ENCODE assay signal across 22 mouse cellular contexts in genomic region chr1:60661857-60662256, GRCm38 (mm10). TPM values are rescaled to one million over a fixed set of nuclear protein-coding genes. Genes with fewer than 3 reads are reported as not detected.
DNase-seq lines count a peak whose midpoint lies in the region; ATAC-seq and TF ChIP-seq lines count a peak whose summit lies in the region.
"Had no signal": no experiment of that assay in that cellular context is flagged by ENCODE, and none has a peak within 500 bp of the region (broad histone marks: within the 10 kb centered on the region; RNA-seq: fewer than 3 reads in every experiment).

No protein-coding gene starts in this region.

- peak overlapping the region; percentile 38; the same call in 1 of the 2 replicates for H3K27ac ChIP-seq in heart, embryonic 13.5 days (replicated peaks)
- no peak overlapping the region for H3K27ac ChIP-seq in heart, embryonic 12.5 days (ENCODE audit: poor library complexity, severe bottlenecking)
- peak overlapping the region; percentile 53 for H3K27ac ChIP-seq in liver, adult 2 months (replicated peaks; ENCODE audit: insufficient read depth, low read depth, low read length)
- 0 out of 2 replicates have a peak overlapping the region, but pooled peaks have one; percentile 20 for H3K27ac ChIP-seq in liver, embryonic 12.5 days
- H3K27ac ChIP-seq: embryonic facial prominence, embryonic 12.5 days; liver, embryonic 13.5 days; stomach, postnatal 0 days had no signal

- TF ChIP-seq POLR2A in liver, adult 2 months (IDR thresholded peaks at IDR 0.05; ENCODE audit: extremely low read depth, insufficient read depth, low read length), result no peak

- no peak overlapping the region for H3K4me2 ChIP-seq in heart, embryonic 13.5 days
- H3K4me2 ChIP-seq in heart, embryonic 12.5 days, result no peak overlapping the region
- H3K4me2 ChIP-seq in liver, embryonic 12.5 days, result no peak overlapping the region
- H3K4me2 ChIP-seq: embryonic facial prominence, embryonic 12.5 days had no signal

- H3K9ac ChIP-seq in heart, embryonic 13.5 days, result no peak overlapping the region
- H3K9ac ChIP-seq in heart, embryonic 12.5 days, result no peak overlapping the region
- H3K9ac ChIP-seq in liver, adult 2 months (ENCODE audit: low read depth, low read length), result no peak overlapping the region
- H3K9ac ChIP-seq in liver, embryonic 12.5 days, result no peak overlapping the region
- H3K9ac ChIP-seq: embryonic facial prominence, embryonic 12.5 days; liver, embryonic 13.5 days had no signal

- TF ChIP-seq CTCF in liver, adult 2 months (IDR thresholded peaks at IDR 0.05; ENCODE audit: low read depth, low read length), result no peak

- H3K4me1 ChIP-seq in heart, embryonic 13.5 days, result peaks cover 37% of the 10 kb centered on the region
- H3K4me1 ChIP-seq in heart, embryonic 12.5 days (replicated peaks), result peaks cover 27% of the 10 kb centered on the region
- H3K4me1 ChIP-seq in liver, adult 2 months (ENCODE audit: control insufficient read depth, insufficient read depth, low read length), result peaks cover 26% of the 10 kb centered on the region
- H3K4me1 ChIP-seq in liver, embryonic 12.5 days, result peaks cover 18% of the 10 kb centered on the region; the same call in 1 of the 2 replicates

- H3K36me3 ChIP-seq in heart, embryonic 13.5 days, result no peaks in the 10 kb centered on the region
- no peaks in the 10 kb centered on the region for H3K36me3 ChIP-seq in heart, embryonic 12.5 days
- no peaks in the 10 kb centered on the region for H3K36me3 ChIP-seq in liver, adult 2 months (ENCODE audit: control insufficient read depth, insufficient read depth, low read length)
- no peaks in the 10 kb centered on the region for H3K36me3 ChIP-seq in liver, embryonic 12.5 days
- H3K36me3 ChIP-seq: embryonic facial prominence, embryonic 12.5 days; liver, embryonic 13.5 days had no signal

- H3K79me2 ChIP-seq in liver, adult 2 months (ENCODE audit: control insufficient read depth, insufficient read depth, low read length), result no peaks in the 10 kb centered on the region

- no peaks in the 10 kb centered on the region for H3K9me3 ChIP-seq in heart, embryonic 13.5 days
- H3K9me3 ChIP-seq in heart, embryonic 12.5 days (replicated peaks), result no peaks in the 10 kb centered on the region
- H3K9me3 ChIP-seq in liver, embryonic 12.5 days (replicated peaks), result no peaks in the 10 kb centered on the region
- H3K9me3 ChIP-seq: embryonic facial prominence, embryonic 12.5 days; liver, embryonic 13.5 days had no signal

- H3K27me3 ChIP-seq in heart, embryonic 13.5 days (replicated peaks), result no peaks in the 10 kb centered on the region
- no peaks in the 10 kb centered on the region for H3K27me3 ChIP-seq in heart, embryonic 12.5 days (replicated peaks)
- no peaks in the 10 kb centered on the region for H3K27me3 ChIP-seq in liver, adult 2 months (ENCODE audit: control insufficient read depth, insufficient read depth, low read length)
- no peaks in the 10 kb centered on the region for H3K27me3 ChIP-seq in liver, embryonic 12.5 days (replicated peaks)
- H3K27me3 ChIP-seq: embryonic facial prominence, embryonic 12.5 days; liver, embryonic 13.5 days had no signal

- ATAC-seq in heart, embryonic 13.5 days (ENCODE audit: extremely low read depth, insufficient number of reproducible peaks, low FRiP score, low TSS enrichment), result no peak
- ATAC-seq in heart, embryonic 12.5 days (ENCODE audit: insufficient number of reproducible peaks, low FRiP score), result no peak
- no peak for ATAC-seq in liver, embryonic 12.5 days
- ATAC-seq: CD4-positive, CD25-positive, alpha-beta regulatory T cell, adult 4 months; forebrain, embryonic 14.5 days; hindbrain, embryonic 16.5 days had no signal

- 40% methylated on average over 2 of the region's 2 CpGs for whole genome bisulfite sequencing in heart, embryonic 13.5 days
- 41% methylated on average over 2 of the region's 2 CpGs for WGBS in heart, embryonic 12.5 days
- 11% methylated on average over 2 of the region's 2 CpGs for whole genome bisulfite sequencing in liver, adult 2 months
- 39% methylated on average over 2 of the region's 2 CpGs for WGBS in liver, embryonic 12.5 days (ENCODE audit: insufficient replicate concordance)

- peak; percentile 66 for DNase-seq in liver, adult 2 months (ENCODE audit: extremely low read depth, low read depth, low spot score)
- no peak for DNase-seq in liver
- no peak for DNase-seq in left cerebral cortex, adult 11 months (ENCODE audit: low spot score)
- no peak for DNase-seq in lung, postnatal 14 days
- DNase-seq: cerebellum, adult 11-12 months; cerebellum, adult 9-11 months; embryo, embryonic 11 days; kidney, postnatal 14 days; layer of hippocampus, adult 9-11 months; liver, embryonic 13.5 days; lung, adult 2 months; midbrain, embryonic 14.5 days; thymus, adult 2 months; thymus, postnatal 4 days had no signal

- no peak overlapping the region for H3K4me3 ChIP-seq in heart, embryonic 13.5 days
- no peak overlapping the region for H3K4me3 ChIP-seq in heart, embryonic 12.5 days
- H3K4me3 ChIP-seq in liver, adult 2 months (ENCODE audit: insufficient read depth, low read depth, low read length), result no peak overlapping the region
- no peak overlapping the region for H3K4me3 ChIP-seq in liver, embryonic 12.5 days
- H3K4me3 ChIP-seq: embryonic facial prominence, embryonic 12.5 days; liver, embryonic 13.5 days had no signal

RNA-seq across cellular contexts. Expression of gene Cd28, which starts 54.7 kb away (rescaled TPM):
- 0.25 and 0.31 TPM in 2 replicates for polyA plus RNA-seq in heart, embryonic 13.5 days (2015; fragmentation: Nextera tagmentation; extraction: Ambion mirVana)
- polyA plus RNA-seq in heart, embryonic 12.5 days (2016; fragmentation: Nextera tagmentation; extraction: Ambion mirVana), result 0.06 and 0.17 TPM in 2 replicates
- total RNA-seq in liver, adult 2 months (2014; rRNA removed), result 0.28 and 0.54 TPM in 2 replicates
- polyA plus RNA-seq in liver, adult 2 months (2012; rRNA removed), result 0.06 and 0.10 TPM in 2 replicates
- polyA plus RNA-seq in liver, embryonic 12.5 days (2016; fragmentation: Nextera tagmentation; extraction: Ambion mirVana), result 0.04 and 0.12 TPM in 2 replicates
